ENCODE assay signal across 1 mouse cellular context in the genomic region with DNA sequence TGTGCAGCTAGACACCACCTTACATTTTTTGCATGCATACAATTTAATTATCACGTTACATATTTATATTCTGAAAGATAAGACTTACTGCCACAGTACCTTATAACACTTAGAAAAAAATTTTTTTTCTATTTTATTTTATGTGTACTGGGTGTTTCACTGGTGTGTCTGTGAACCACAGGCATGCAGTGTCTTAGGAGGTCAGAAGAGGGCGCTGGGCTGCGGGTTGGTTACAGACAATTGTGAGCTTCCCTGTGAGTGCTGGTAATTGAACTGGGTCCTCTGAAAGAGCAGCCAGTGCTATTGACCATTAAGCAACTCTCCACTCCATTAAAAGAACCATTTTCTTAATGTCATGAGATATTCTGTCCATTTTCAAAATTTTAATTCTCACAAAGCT.
A peak's percentile ranks its signal among the peaks of the same experiment; 100 is the strongest.
TF ChIP-seq lines count a peak whose summit lies in the region.

No protein-coding gene starts in this region.

TF ChIP-seq in MEL, 35 proteins besides CTCF, POLR2A, EP300 and RAD21:
- TF ChIP-seq SMC3 (IDR thresholded peaks at IDR 0.05; ENCODE audit: low read depth, low read length) (peak; percentile 28; the same call in 1 of the 2 replicates), POLR2AphosphoS5 (IDR thresholded peaks at IDR 0.05; ENCODE audit: borderline replicate concordance, low read depth, low read length) (no peak)
